Mouse (Mus musculus): ENCODE data around the gene Mcm7. TPM values are rescaled to one million over a fixed set of nuclear protein-coding genes. Genes with fewer than 3 reads are reported as not detected.
A peak's percentile ranks its signal among the peaks of the same experiment; 100 is the strongest.

Gene Mcm7
- total and polyA plus RNA-seq, 3 experiments, result 146 to 277 (median 206) TPM

GRCm38 (mm10) chr5:138195463-138195862, 23.2 kb upstream of the Mcm7 start:
- no peaks in the 10 kb centered on the region for H3K79me2 ChIP-seq (replicated peaks; ENCODE audit: control insufficient read depth, extremely low read depth, insufficient read depth, poor library complexity, severe bottlenecking)
- dilution Hi-C loops (cut with MboI; ENCODE audit: extremely low pct_ligation_motif_present, extremely low pct_unique_long_range_greater_than_20kb, low sequenced_read_pairs), result no loop called here
- no peak overlapping the region for H3K4me3 ChIP-seq (replicated peaks in 1 of 3; ENCODE audit: low read depth in 2 of 3, low read length in 2 of 3, poor library complexity in 1 of 3)
- TF ChIP-seq NRF1 (IDR thresholded peaks at IDR 0.05; ENCODE audit: low read depth, low read length) (no peak), IRF4 (IDR thresholded peaks at IDR 0.05; ENCODE audit: low read depth, low read length) (no peak), SMC3 (IDR thresholded peaks at IDR 0.05; ENCODE audit: low read depth, low read length) (no peak), E2F4 (IDR thresholded peaks at IDR 0.05; ENCODE audit: insufficient replicate concordance, low read depth, low read length) (no peak), RCOR1 (conservative IDR thresholded peaks at IDR 0.05; ENCODE audit: low read depth, low read length) (no peak), RAD21 (IDR thresholded peaks at IDR 0.05; ENCODE audit: low read depth, low read length) (no peak), PAX5 (IDR thresholded peaks at IDR 0.05; ENCODE audit: low read length) (no peak), ETS1 (conservative IDR thresholded peaks at IDR 0.05; ENCODE audit: low read depth, low read length) (no peak)
- H3K9me3 ChIP-seq (replicated peaks; ENCODE audit: low read length), result peaks cover 3% of the 10 kb centered on the region
- H3K27me3 ChIP-seq (replicated peaks), result no peaks in the 10 kb centered on the region
- no peak overlapping the region for H3K27ac ChIP-seq (ENCODE audit: insufficient read depth, low read depth)
- in situ Hi-C loops (cut with MboI; ENCODE audit: low pct_ligation_motif_present, low pct_unique_long_range_greater_than_20kb, low sequenced_read_pairs), result no loop called here
- no peak for DNase-seq (ENCODE audit: extremely low read depth)
- H3K4me1 ChIP-seq (ENCODE audit: control insufficient read depth in 1 of 2, insufficient read depth in 2 of 2), result no peaks in the 10 kb centered on the region
- H3K4me2 ChIP-seq (ENCODE audit: insufficient read depth, low read depth, poor library complexity, severe bottlenecking), result no peak overlapping the region
- H3K36me3 ChIP-seq (replicated peaks in 1 of 2; ENCODE audit: control insufficient read depth in 1 of 2, insufficient read depth in 1 of 2, low read length in 1 of 2), result peaks cover 16 to 45% of the 10 kb centered on the region in 2 experiments
- H3K9ac ChIP-seq (ENCODE audit: insufficient read depth, low read depth), result no peak overlapping the region

GRCm38 (mm10) chr5:138194755-138195345, 22.6 kb upstream of the Mcm7 start:
- Histone ChIP-seq H3K4me2 (ENCODE audit: insufficient read depth, low read depth, poor library complexity, severe bottlenecking) (no peak overlapping the region), H3K9me3 (replicated peaks; ENCODE audit: low read length) (peaks cover 3% of the 10 kb centered on the region), H3K4me1 (ENCODE audit: control insufficient read depth in 1 of 2, insufficient read depth in 2 of 2) (no peaks in the 10 kb centered on the region), H3K27me3 (replicated peaks) (no peaks in the 10 kb centered on the region), H3K4me3 (replicated peaks in 1 of 3; ENCODE audit: low read depth in 2 of 3, low read length in 2 of 3, poor library complexity in 1 of 3) (peak overlapping the region in 1 of 3 experiments; percentile 53), H3K36me3 (replicated peaks in 1 of 2; ENCODE audit: control insufficient read depth in 1 of 2, insufficient read depth in 1 of 2, low read length in 1 of 2) (peaks cover 20 to 52% of the 10 kb centered on the region in 2 experiments), H3K79me2 (replicated peaks; ENCODE audit: control insufficient read depth, extremely low read depth, insufficient read depth, poor library complexity, severe bottlenecking) (no peaks in the 10 kb centered on the region), H3K9ac (ENCODE audit: insufficient read depth, low read depth) (peak overlapping the region; percentile 42; the same call in 1 of the 2 replicates), H3K27ac (ENCODE audit: insufficient read depth, low read depth) (no peak overlapping the region)
- DNase-seq (ENCODE audit: extremely low read depth), result no peak
- in situ Hi-C loops (cut with MboI; ENCODE audit: low pct_ligation_motif_present, low pct_unique_long_range_greater_than_20kb, low sequenced_read_pairs) (no loop called here), dilution Hi-C loops (cut with MboI; ENCODE audit: extremely low pct_ligation_motif_present, extremely low pct_unique_long_range_greater_than_20kb, low sequenced_read_pairs) (no loop called here)
- no peak for TF ChIP-seq CTCF (conservative IDR thresholded peaks at IDR 0.05 in 1 of 2, IDR thresholded peaks at IDR 0.05 in 1 of 2; ENCODE audit: low read depth in 2 of 2, low read length in 2 of 2)
- no peak for TF ChIP-seq KAT2A (IDR thresholded peaks at IDR 0.05; ENCODE audit: insufficient replicate concordance, low read length)
- TF ChIP-seq ZNF384 (IDR thresholded peaks at IDR 0.05; ENCODE audit: low read depth, low read length), result no peak
- no peak for TF ChIP-seq E2F4 (IDR thresholded peaks at IDR 0.05; ENCODE audit: insufficient replicate concordance, low read depth, low read length)
- no peak for TF ChIP-seq POLR2AphosphoS2 (IDR thresholded peaks at IDR 0.05; ENCODE audit: low read depth, low read length)
- no peak for TF ChIP-seq CHD2 (IDR thresholded peaks at IDR 0.05; ENCODE audit: low read length)
- TF ChIP-seq SMC3 (IDR thresholded peaks at IDR 0.05; ENCODE audit: low read depth, low read length), result no peak
- TF ChIP-seq ZC3H11A (IDR thresholded peaks at IDR 0.05; ENCODE audit: low read depth, low read length), result no peak
- TF ChIP-seq ZMIZ1 (IDR thresholded peaks at IDR 0.05; ENCODE audit: low read depth, low read length), result no peak
- no peak for TF ChIP-seq TCF12 (IDR thresholded peaks at IDR 0.05; ENCODE audit: low read depth, low read length)

All from CH12.LX (cell line).